Mouse (Mus musculus) macrophage (primary cell): ENCODE measurements around the gene Arhgap28. TPM values are rescaled to one million over a fixed set of nuclear protein-coding genes. Genes with fewer than 3 reads are reported as not detected.

ENCODE experiments used
- H3K27ac ChIP-seq: fragments of 350-480 bp; formaldehyde crosslinking; 2 replicates; pipeline ENCODE4 v1.9.0; 2021
- H3K36me3 ChIP-seq: fragments of 350-480 bp; formaldehyde crosslinking; 2 replicates; pipeline ENCODE4 v1.9.0; 2021; ENCODE audit errors: inconsistent target
- H3K4me3 ChIP-seq: fragments of 350-480 bp; formaldehyde crosslinking; 2 replicates; pipeline ENCODE4 v1.9.0; 2021; ENCODE audit errors: inconsistent target
- H3K79me2 ChIP-seq: fragments of 350-480 bp; formaldehyde crosslinking; 2 replicates; pipeline ENCODE4 v1.9.0; 2021; ENCODE audit errors: inconsistent target
- WGBS: methylation state at CpG from one replicate; pipeline ENCODE4 v1.1.7; 2026; ENCODE audit warnings: inconsistent platforms; ENCODE audit not compliant: missing documents; 5-methylcytosine and 5-hydroxymethylcytosine counted together
- polyA plus RNA-seq: library from polyadenylated mRNA; stranded (reverse); fragments of 250-400 nt; gene quantifications from 3 replicates; pipeline ENCODE4 v1.2.4, GENCODE M21; 2018; ENCODE audit warnings: inconsistent platforms

Arhgap28 gene
- polyA plus RNA-seq, 1 experiment from 2014 or later: 0.32 TPM

DNA sequence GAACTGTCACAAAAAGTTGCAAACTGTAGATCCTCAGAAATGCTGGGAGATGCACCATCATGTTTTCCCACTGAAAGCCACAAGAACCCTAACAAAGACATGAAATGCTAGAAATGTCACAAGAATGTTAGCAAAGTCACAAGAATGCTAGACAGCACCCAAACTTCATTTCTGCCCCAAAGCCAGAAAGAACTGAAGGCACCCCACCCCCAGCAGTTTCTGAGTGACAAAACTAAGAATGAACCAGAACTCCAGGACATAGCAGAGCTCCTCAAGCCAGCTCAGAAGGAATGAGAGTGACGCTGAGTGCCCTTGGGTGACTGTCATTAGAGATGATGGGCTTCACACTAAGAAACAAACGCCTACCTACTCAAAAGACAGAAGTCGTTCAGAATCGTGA, 68.4 kb downstream of the Arhgap28 start:
- Histone ChIP-seq H3K4me3 (no peak overlapping the region), H3K79me2 (no peaks in the 10 kb centered on the region), H3K27ac (no peak overlapping the region), H3K36me3 (no peaks in the 10 kb centered on the region)
- WGBS: 98% methylated on average over 4 of the region's 4 CpGs

DNA sequence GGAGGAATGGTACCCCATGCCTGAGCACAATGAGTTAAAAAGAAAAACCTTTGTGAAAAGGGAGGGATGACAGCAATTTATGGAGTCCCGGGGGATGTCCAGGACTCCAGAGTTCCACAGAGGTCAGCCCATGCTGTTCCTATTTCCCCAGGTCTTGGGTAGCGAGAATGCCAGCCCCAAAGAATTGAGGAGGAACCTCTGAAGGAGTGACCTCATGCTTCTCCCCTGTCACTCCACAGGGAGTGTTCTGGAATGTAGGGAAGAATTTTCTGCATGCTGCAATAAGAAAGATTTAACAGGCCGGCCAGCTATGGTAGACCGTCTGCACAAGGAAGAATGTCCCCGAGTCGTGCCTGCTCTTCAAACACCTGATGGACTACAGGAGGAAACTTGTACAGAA, 72.5 kb downstream of the Arhgap28 start:
- 92% methylated on average over 6 of the region's 6 CpGs for WGBS
- Histone ChIP-seq H3K79me2 (no peaks in the 10 kb centered on the region), H3K4me3 (no peak overlapping the region), H3K27ac (no peak overlapping the region), H3K36me3 (no peaks in the 10 kb centered on the region)

DNA sequence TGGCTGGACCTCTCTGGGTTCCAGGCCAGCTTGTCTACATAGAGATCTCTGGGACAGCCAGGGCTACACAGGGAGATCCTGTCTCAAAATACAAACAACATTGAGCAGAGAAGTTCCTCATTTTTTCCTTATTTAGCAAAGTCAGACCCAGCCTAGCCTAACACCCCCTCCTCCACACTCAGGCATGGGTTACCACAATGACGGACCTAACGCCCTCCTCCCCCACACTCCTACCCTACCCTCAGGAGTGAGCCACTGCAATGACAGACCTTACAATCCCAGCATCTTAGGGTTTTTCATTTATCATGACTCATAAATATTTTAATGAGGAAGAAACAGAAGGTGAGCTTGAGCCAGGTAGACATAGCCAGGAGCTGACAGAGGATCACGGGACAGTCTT, 73.0 kb downstream of the Arhgap28 start:
- H3K36me3 ChIP-seq: no peaks in the 10 kb centered on the region
- H3K79me2 ChIP-seq: no peaks in the 10 kb centered on the region
- no peak overlapping the region for H3K27ac ChIP-seq
- H3K4me3 ChIP-seq: no peak overlapping the region
- 36% methylated on average over 3 of the region's 3 CpGs for WGBS

DNA sequence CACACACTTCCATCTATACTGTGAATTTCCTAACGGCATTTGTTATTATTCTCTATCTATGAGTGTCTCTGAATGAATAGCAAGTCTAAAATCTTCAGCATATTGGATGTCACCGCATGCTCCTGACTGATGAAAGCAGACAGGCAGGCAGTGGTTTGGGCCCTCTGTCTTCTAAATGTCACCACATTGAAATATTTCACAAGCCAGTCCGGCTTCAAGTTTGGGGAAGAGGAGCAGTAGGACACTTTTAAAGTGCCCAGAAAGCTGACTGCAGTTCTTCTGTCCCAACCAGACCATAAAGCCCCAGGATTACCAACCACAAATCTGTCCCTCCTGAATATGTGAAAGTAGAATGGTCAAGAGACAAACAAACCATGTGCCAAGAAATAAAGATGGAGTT, 73.5 kb downstream of the Arhgap28 start:
- WGBS: 40% methylated on average over 3 of the region's 3 CpGs

DNA sequence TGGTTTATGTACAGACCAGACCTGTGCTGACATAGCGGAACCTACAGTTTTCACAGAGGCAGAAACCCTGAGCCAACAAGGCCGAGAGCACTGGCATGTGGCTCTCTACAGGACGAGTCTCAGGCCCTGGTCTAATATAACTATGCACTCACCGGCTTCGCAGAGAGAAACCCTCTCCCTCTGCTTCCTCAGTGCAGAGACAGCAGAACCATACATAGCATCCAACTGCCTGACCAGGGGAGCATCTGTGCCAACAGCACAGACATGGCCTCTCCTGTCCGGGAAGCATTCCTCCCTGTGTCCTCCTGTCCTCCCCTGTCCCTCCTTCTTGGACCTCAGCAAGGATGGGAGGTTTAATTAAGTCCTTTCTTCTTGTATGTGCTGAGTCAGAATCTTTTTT, 75.6 kb downstream of the Arhgap28 start:
- Histone ChIP-seq H3K4me3 (no peak overlapping the region), H3K27ac (no peak overlapping the region), H3K79me2 (no peaks in the 10 kb centered on the region), H3K36me3 (no peaks in the 10 kb centered on the region)
- WGBS: 93% methylated on average over 6 of the region's 6 CpGs

More for the DNA sequence above, 73.5 kb downstream of the Arhgap28 start:
- no peaks in the 10 kb centered on the region for H3K79me2 ChIP-seq
- H3K4me3 ChIP-seq: no peak overlapping the region
- no peaks in the 10 kb centered on the region for H3K36me3 ChIP-seq
- no peak overlapping the region for H3K27ac ChIP-seq

- Histone ChIP-seq H3K4me3 (no peak overlapping the region), H3K36me3 (no peaks in the 10 kb centered on the region), H3K79me2 (no peaks in the 10 kb centered on the region), H3K27ac (no peak overlapping the region)
- WGBS: 82% methylated on average over 6 of the region's 8 CpGs
These were observed 76.1 kb downstream of the Arhgap28 start for GRCm38 (mm10) chr17:67927864-67928263.

GRCm38 (mm10) chr17:67919959-67920358, 84.0 kb downstream of the Arhgap28 start:
- Histone ChIP-seq H3K27ac (no peak overlapping the region), H3K79me2 (no peaks in the 10 kb centered on the region), H3K36me3 (no peaks in the 10 kb centered on the region), H3K4me3 (no peak overlapping the region)
- WGBS: 81% methylated on average over 7 of the region's 7 CpGs

GRCm38 (mm10) chr17:67918201-67918600, 85.7 kb downstream of the Arhgap28 start:
- Histone ChIP-seq H3K79me2 (no peaks in the 10 kb centered on the region), H3K36me3 (no peaks in the 10 kb centered on the region), H3K4me3 (no peak overlapping the region), H3K27ac (no peak overlapping the region)
- WGBS: 94% methylated on average over 7 of the region's 7 CpGs

DNA sequence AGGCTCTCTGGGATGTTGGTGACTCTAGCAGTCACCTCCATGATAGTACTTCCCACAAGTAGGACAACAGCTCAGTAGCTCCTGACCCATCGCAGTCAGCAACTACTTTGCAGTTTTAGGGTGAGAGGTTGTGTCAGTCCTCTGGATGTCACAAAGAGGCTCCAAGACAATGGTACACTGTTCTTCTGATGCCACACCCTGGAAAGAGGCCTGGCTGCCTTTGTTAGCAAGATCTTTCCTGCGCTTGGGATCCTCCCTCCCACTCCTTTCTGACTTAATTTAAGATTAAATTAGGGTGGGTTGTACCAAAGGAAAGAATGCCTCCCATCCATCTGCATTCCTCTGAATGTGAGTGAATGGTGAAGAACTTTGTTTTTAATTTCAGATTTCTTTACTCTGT, 87.0 kb downstream of the Arhgap28 start:
- H3K79me2 ChIP-seq: no peaks in the 10 kb centered on the region
- H3K4me3 ChIP-seq: no peak overlapping the region
- no peak overlapping the region for H3K27ac ChIP-seq
- WGBS: 94% methylated on average over 2 of the region's 2 CpGs
- no peaks in the 10 kb centered on the region for H3K36me3 ChIP-seq

- no peaks in the 10 kb centered on the region for H3K36me3 ChIP-seq
- no peaks in the 10 kb centered on the region for H3K79me2 ChIP-seq
- no peak overlapping the region for H3K27ac ChIP-seq
- 61% methylated on average over 12 of the region's 12 CpGs for WGBS
- no peak overlapping the region for H3K4me3 ChIP-seq
These were observed 91.3 kb downstream of the Arhgap28 start for GRCm38 (mm10) chr17:67912640-67913039.

DNA sequence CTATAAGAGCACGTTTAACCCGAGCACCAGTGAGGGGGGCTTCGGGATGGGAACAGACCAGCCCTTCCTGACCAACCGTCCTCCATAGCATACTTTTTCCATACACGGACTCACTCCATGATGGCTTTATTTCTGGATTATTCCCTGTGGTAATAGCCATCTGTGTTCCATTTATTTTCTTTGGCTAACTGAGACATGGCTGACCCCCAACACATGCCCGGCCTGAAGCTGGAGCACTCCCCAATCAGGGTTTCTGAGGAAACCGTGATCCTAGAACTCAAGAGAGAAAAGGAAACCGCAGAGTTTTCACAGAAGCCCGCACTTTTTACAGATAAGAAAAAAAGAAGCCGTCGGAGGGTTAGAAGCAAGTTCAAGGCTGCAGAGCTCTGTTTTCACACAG, 91.9 kb downstream of the Arhgap28 start:
- 84% methylated on average over 11 of the region's 11 CpGs for WGBS
- no peaks in the 10 kb centered on the region for H3K36me3 ChIP-seq
- H3K4me3 ChIP-seq: no peak overlapping the region
- H3K27ac ChIP-seq: no peak overlapping the region
- H3K79me2 ChIP-seq: no peaks in the 10 kb centered on the region

DNA sequence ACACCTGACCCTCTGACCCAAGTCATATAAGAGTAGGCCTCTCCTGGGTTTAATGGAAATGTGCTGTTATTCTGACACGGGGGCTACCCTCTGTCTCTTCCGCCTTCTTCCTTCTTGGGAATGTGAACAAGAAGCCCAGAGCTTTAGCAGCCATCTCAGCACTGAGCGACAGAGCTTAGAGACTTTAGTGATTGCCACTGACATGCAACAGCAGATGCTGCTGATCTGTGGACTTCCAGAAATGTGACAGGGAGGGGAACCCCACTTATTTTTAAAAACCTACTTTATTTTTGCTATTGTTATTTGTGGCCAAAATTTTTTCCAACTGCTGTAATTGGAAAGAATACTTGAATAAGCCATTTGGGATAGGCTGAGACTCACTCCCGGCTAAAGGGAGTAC, 95.4 kb downstream of the Arhgap28 start:
- H3K36me3 ChIP-seq: no peaks in the 10 kb centered on the region
- no peak overlapping the region for H3K4me3 ChIP-seq
- H3K79me2 ChIP-seq: no peaks in the 10 kb centered on the region
- WGBS: 96% methylated on average over 4 of the region's 4 CpGs
- H3K27ac ChIP-seq: no peak overlapping the region

DNA sequence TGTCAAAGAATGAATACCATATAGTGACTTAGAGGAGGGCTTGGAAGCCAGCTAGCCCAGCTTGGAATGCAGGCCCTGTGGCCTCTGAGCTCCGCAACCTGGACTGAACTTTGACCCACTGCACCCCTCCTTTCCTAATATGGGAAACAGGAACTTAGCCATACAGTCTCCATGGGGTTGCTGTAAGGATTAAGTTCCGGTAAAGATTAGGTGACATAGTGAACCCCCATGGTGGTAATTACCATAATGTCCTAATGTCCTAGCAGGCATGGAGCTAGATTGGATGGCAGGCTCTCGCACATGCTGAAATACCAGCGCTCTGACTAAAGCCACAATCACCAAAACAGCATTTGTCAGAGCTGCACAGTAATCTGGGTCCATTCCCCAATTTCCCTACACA, 95.8 kb downstream of the Arhgap28 start:
- Histone ChIP-seq H3K27ac (no peak overlapping the region), H3K36me3 (no peaks in the 10 kb centered on the region), H3K79me2 (no peaks in the 10 kb centered on the region), H3K4me3 (no peak overlapping the region)
- WGBS: 91% methylated on average over 4 of the region's 4 CpGs

DNA sequence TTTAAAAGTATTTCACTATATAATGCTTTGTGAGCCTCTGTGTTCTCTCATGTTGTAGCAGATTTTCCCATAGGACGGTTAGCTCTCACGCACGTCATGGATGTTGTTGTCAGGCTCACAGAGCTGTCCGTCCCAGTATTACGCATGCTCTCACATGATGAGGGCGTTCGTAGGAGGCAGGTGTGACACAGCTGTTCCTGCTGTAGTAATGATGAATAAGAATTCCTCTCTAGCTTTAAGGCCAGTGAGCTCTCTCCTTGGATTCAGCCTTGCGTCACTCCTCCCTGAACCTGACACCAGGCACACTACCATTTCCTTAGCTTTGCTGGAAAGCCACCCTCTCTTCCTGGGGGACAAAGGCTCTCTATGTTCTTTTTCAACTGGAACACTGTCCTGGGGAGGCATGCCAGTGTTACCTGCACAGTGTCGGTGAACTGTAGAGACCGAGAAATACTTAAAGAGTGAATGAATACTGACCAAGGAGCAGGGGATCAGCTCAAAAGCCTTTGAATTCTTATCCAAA, 96.3 kb downstream of the Arhgap28 start:
- H3K4me3 ChIP-seq: no peak overlapping the region
- 98% methylated on average over 10 of the region's 10 CpGs for WGBS
- no peak overlapping the region for H3K27ac ChIP-seq
- H3K36me3 ChIP-seq: no peaks in the 10 kb centered on the region
- H3K79me2 ChIP-seq: no peaks in the 10 kb centered on the region

DNA sequence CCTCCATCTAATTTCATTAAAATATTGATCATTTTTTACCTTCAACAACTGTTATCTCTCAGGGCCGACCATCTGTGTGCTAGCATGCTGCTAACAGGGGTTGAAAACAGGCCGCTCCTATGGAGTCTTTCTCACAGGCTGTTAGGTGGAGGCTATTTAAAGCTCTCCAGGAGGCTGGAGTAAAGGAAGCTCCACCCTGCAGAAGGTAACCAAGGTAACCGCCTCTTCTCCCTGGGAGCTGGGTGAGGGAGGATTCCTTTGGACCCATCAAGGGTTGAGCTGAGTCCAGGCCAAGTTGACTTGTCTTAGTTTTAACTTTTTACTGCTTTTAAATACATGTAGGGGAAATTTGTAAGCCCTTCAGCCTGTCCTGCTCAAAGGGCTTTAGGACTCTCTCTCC, 97.7 kb downstream of the Arhgap28 start:
- no peak overlapping the region for H3K4me3 ChIP-seq
- H3K79me2 ChIP-seq: no peaks in the 10 kb centered on the region
- no peak overlapping the region for H3K27ac ChIP-seq
- 94% methylated on average over 3 of the region's 3 CpGs for WGBS
- H3K36me3 ChIP-seq: no peaks in the 10 kb centered on the region

DNA sequence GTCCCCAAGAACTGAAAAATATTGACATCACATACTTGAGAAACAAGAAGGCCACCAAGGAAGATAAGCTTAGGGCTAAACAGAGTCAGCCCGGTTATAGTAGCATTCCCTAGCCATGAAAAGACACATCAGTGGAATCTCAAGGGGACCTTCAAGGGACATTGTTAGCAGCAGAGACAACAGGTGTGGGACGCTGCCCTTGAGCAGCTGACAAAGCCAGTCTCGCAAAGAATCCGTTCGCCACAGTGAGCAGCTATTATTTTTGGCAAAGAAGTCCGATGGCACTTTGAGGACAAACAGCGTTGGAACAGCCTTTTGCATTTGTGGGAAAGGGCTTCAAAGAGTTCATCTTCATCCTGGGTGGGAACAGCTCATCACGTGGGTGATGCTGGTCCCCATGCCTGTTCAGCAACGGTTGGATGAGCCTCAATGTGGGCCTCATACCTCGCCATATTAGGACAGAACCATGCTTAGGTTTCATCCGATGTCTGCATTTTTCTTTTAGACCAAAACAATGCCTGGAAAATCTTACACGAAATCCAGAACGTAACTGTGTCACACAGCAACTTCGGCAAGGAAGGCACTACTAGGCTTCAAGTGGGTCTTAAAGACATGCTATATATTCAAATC, 99.5 kb downstream of the Arhgap28 start:
- no peak overlapping the region for H3K27ac ChIP-seq

More for the DNA sequence above, 99.5 kb downstream of the Arhgap28 start:
- H3K79me2 ChIP-seq: no peaks in the 10 kb centered on the region
- no peaks in the 10 kb centered on the region for H3K36me3 ChIP-seq
- no peak overlapping the region for H3K4me3 ChIP-seq
- 96% methylated on average over 14 of the region's 14 CpGs for WGBS
